Mouse (Mus musculus): ENCODE measurements around the gene Slc43a2. TPM values are rescaled to one million over a fixed set of nuclear protein-coding genes. Genes with fewer than 3 reads are reported as not detected.
"Not testable (repeated sequence)": the region's sequence is repeated elsewhere in the genome, so short reads cannot be mapped to it uniquely, and the experiment has no call there.

Slc43a2 gene
- polyA plus RNA-seq, 1 experiment from 2014 or later: 3.2 TPM

DNA sequence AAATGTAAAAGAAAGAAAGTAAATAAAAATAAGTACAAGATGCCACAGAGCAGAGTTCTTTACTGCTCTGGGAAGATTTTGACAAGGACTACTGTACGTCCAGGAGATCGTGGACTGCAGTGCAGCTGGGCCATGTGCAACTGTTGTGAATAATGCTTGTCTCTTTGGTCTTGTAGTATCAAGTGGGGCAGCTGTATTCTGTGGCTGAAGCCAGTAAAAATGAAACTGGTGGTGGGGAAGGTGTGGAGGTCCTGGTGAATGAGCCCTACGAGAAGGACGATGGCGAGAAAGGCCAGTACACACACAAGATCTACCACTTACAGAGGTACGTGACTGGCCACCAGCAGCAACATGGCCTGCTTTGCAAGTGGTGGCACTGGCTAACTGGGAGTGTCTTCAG, 66.5 kb downstream of the Slc43a2 start:
- H3K27ac ChIP-seq (replicated peaks; ENCODE audit: low read depth, low read length): no peak overlapping the region
- H3K9me3 ChIP-seq (replicated peaks; ENCODE audit: control insufficient read depth, low read length): no peaks in the 10 kb centered on the region
- DNase-seq (ENCODE audit: low spot score) (no peak), ATAC-seq (replicated peaks; ENCODE audit: insufficient number of reproducible peaks, low FRiP score, low TSS enrichment, low read depth) (no peak)
- H3K4me2 ChIP-seq (ENCODE audit: low read depth, low read length): no peak overlapping the region
- WGBS: 98% methylated on average over 6 of the region's 6 CpGs
- no peaks in the 10 kb centered on the region for H3K27me3 ChIP-seq (ENCODE audit: control insufficient read depth, insufficient read depth, low read length)
- H3K4me3 ChIP-seq (ENCODE audit: low read depth, low read length): no peak overlapping the region
- H3K4me1 ChIP-seq (ENCODE audit: control insufficient read depth, insufficient read depth, low read length): no peaks in the 10 kb centered on the region
- H3K36me3 ChIP-seq (replicated peaks; ENCODE audit: control insufficient read depth, insufficient read depth, low read depth, low read length): peaks cover 3% of the 10 kb centered on the region
- no peak overlapping the region for H3K9ac ChIP-seq (replicated peaks; ENCODE audit: low read length)

DNA sequence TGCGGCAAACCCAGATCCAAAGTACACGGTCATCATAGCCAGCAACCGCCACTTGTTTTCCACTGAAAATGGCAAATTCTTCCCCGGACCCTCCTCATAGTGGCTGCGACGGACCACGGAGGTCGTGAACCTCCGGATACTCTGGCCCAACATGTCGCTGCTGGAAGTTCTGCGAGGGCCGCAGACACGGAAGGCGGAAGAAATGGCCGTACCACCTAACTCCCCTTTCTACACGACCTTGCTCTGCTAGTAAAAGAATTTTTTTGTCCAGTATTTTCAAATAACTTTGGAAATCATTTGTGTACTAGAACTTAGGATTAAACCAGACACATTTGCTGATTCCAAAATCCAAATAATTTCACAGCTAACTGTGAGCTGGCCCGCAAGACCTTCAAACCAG, 68.3 kb downstream of the Slc43a2 start:
- DNase-seq (ENCODE audit: low spot score); H3K36me3 ChIP-seq (replicated peaks; ENCODE audit: control insufficient read depth, insufficient read depth, low read depth, low read length); H3K27me3 ChIP-seq (ENCODE audit: control insufficient read depth, insufficient read depth, low read length); H3K9me3 ChIP-seq (replicated peaks; ENCODE audit: control insufficient read depth, low read length); ATAC-seq (replicated peaks; ENCODE audit: insufficient number of reproducible peaks, low FRiP score, low TSS enrichment, low read depth); H3K4me2 ChIP-seq (ENCODE audit: low read depth, low read length); H3K9ac ChIP-seq (replicated peaks; ENCODE audit: low read length); H3K4me1 ChIP-seq (ENCODE audit: control insufficient read depth, insufficient read depth, low read length); H3K4me3 ChIP-seq (ENCODE audit: low read depth, low read length); H3K27ac ChIP-seq (replicated peaks; ENCODE audit: low read depth, low read length): not testable (repeated sequence)
- WGBS: 93% methylated on average over 16 of the region's 17 CpGs

DNA sequence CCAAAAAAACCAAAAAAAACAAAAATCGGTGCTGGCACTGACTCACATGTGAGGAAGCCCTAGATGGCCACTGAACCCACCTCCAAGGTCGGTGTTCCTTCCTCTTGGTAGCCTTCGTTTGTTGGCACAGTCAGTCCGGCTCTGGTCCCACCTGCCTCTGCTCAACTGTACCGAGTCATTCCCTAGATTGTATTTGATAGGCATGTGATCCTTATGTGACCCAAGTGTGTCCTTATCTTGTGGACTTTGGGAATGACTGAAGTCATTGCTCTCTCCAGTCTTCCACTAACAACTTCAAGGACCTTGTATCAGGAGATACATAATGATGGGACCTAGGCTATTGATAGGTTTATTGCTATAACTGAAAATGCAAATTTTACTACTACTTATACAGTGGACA, 73.3 kb downstream of the Slc43a2 start:
- H3K36me3 ChIP-seq (replicated peaks; ENCODE audit: control insufficient read depth, insufficient read depth, low read depth, low read length): no peaks in the 10 kb centered on the region; the same call in none of the 2 replicates
- DNase-seq (ENCODE audit: low spot score) (no peak), ATAC-seq (replicated peaks; ENCODE audit: insufficient number of reproducible peaks, low FRiP score, low TSS enrichment, low read depth) (no peak)

DNA sequence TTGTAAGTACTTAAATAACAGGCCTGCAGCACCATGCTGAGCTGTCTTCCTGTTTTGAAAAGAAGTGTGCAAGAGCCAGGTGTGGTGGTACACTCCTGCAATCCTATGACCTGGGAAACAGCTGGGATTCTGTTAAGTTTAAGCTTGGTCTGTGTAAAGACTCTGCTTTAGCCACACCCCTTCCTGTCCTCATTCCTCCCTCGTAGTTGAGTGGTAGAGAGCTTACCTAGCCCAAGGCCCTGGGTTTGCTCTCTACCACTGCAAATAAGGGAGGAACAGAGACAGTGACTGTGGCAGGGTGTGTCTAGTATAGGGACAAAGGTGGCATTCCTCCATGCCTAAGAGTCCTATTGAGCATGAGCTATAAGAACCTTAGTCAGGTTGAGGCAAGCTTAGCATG, 73.8 kb downstream of the Slc43a2 start:
- Histone ChIP-seq H3K4me2 (ENCODE audit: low read depth, low read length) (no peak overlapping the region), H3K4me1 (ENCODE audit: control insufficient read depth, insufficient read depth, low read length) (no peaks in the 10 kb centered on the region), H3K4me3 (ENCODE audit: low read depth, low read length) (no peak overlapping the region), H3K27me3 (ENCODE audit: control insufficient read depth, insufficient read depth, low read length) (no peaks in the 10 kb centered on the region), H3K27ac (replicated peaks; ENCODE audit: low read depth, low read length) (no peak overlapping the region), H3K36me3 (replicated peaks; ENCODE audit: control insufficient read depth, insufficient read depth, low read depth, low read length) (no peaks in the 10 kb centered on the region; the same call in none of the 2 replicates), H3K9me3 (replicated peaks; ENCODE audit: control insufficient read depth, low read length) (no peaks in the 10 kb centered on the region), H3K9ac (replicated peaks; ENCODE audit: low read length) (no peak overlapping the region)
- DNase-seq (ENCODE audit: low spot score): no peak
- ATAC-seq (replicated peaks; ENCODE audit: insufficient number of reproducible peaks, low FRiP score, low TSS enrichment, low read depth): no peak
- WGBS: 43% methylated on average over 1 of the region's 1 CpGs

More for the DNA sequence above, 73.3 kb downstream of the Slc43a2 start:
- no peak overlapping the region for H3K4me3 ChIP-seq (ENCODE audit: low read depth, low read length)
- H3K27ac ChIP-seq (replicated peaks; ENCODE audit: low read depth, low read length): no peak overlapping the region
- H3K4me1 ChIP-seq (ENCODE audit: control insufficient read depth, insufficient read depth, low read length): no peaks in the 10 kb centered on the region
- H3K9ac ChIP-seq (replicated peaks; ENCODE audit: low read length): no peak overlapping the region
- H3K9me3 ChIP-seq (replicated peaks; ENCODE audit: control insufficient read depth, low read length): no peaks in the 10 kb centered on the region
- 93% methylated on average over 5 of the region's 5 CpGs for WGBS
- no peaks in the 10 kb centered on the region for H3K27me3 ChIP-seq (ENCODE audit: control insufficient read depth, insufficient read depth, low read length)
- no peak overlapping the region for H3K4me2 ChIP-seq (ENCODE audit: low read depth, low read length)

DNA sequence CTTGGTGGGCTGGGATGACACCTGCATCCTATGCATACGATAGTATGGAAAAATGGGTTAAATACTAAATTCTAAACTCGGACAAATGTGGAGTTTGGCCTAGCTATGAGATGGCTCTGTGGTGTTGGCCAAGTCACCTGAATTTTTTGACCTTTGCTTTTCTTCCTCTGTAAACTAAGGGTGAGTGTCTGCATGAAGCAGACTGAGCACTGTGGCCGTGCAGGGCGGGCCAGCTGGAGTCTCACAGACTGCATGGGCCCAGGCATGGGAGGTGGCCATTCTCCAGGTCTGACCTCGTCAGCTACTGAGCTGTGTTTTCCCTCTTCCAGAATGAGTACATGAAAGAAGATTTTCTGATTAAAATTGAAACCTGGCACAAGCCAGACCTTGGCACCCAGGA, 77.3 kb downstream of the Slc43a2 start:
- no peaks in the 10 kb centered on the region for H3K4me1 ChIP-seq (ENCODE audit: control insufficient read depth, insufficient read depth, low read length)
- no peaks in the 10 kb centered on the region for H3K36me3 ChIP-seq (replicated peaks; ENCODE audit: control insufficient read depth, insufficient read depth, low read depth, low read length)
- H3K27ac ChIP-seq (replicated peaks; ENCODE audit: low read depth, low read length): no peak overlapping the region
- H3K9me3 ChIP-seq (replicated peaks; ENCODE audit: control insufficient read depth, low read length): no peaks in the 10 kb centered on the region
- DNase-seq (ENCODE audit: low spot score) (no peak), ATAC-seq (replicated peaks; ENCODE audit: insufficient number of reproducible peaks, low FRiP score, low TSS enrichment, low read depth) (no peak)
- H3K4me3 ChIP-seq (ENCODE audit: low read depth, low read length): no peak overlapping the region
- H3K27me3 ChIP-seq (ENCODE audit: control insufficient read depth, insufficient read depth, low read length): no peaks in the 10 kb centered on the region
- no peak overlapping the region for H3K4me2 ChIP-seq (ENCODE audit: low read depth, low read length)
- H3K9ac ChIP-seq (replicated peaks; ENCODE audit: low read length): no peak overlapping the region
- WGBS: 90% methylated on average over 5 of the region's 5 CpGs

DNA sequence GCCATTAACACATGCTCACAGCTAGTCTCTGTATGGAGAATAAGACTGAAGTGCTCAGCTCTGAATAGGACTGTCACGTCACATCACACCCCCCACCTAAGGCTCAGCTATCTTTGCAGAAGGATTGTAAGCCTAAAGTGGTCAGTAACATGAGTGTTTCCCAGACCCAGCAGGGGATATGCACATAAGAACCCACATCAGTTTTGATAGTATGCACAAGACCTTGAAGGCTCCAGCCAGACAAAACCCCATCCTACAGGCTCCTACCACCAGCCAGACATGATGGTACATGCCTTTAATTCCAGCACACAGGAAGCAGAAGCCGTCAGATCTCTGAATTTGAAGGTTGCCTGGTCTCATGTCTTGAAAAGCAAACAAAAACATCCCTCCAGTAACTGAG, 78.5 kb downstream of the Slc43a2 start:
- no peak for ATAC-seq (replicated peaks; ENCODE audit: insufficient number of reproducible peaks, low FRiP score, low TSS enrichment, low read depth)
- no peak for DNase-seq (ENCODE audit: low spot score)
- no peaks in the 10 kb centered on the region for H3K4me1 ChIP-seq (ENCODE audit: control insufficient read depth, insufficient read depth, low read length)
- H3K27me3 ChIP-seq (ENCODE audit: control insufficient read depth, insufficient read depth, low read length): no peaks in the 10 kb centered on the region
- no peaks in the 10 kb centered on the region for H3K9me3 ChIP-seq (replicated peaks; ENCODE audit: control insufficient read depth, low read length)
- H3K9ac ChIP-seq (replicated peaks; ENCODE audit: low read length): no peak overlapping the region
- H3K36me3 ChIP-seq (replicated peaks; ENCODE audit: control insufficient read depth, insufficient read depth, low read depth, low read length): no peaks in the 10 kb centered on the region
- no peak overlapping the region for H3K4me3 ChIP-seq (ENCODE audit: low read depth, low read length)
- 90% methylated on average over 2 of the region's 2 CpGs for WGBS
- no peak overlapping the region for H3K27ac ChIP-seq (replicated peaks; ENCODE audit: low read depth, low read length)
- H3K4me2 ChIP-seq (ENCODE audit: low read depth, low read length): no peak overlapping the region

DNA sequence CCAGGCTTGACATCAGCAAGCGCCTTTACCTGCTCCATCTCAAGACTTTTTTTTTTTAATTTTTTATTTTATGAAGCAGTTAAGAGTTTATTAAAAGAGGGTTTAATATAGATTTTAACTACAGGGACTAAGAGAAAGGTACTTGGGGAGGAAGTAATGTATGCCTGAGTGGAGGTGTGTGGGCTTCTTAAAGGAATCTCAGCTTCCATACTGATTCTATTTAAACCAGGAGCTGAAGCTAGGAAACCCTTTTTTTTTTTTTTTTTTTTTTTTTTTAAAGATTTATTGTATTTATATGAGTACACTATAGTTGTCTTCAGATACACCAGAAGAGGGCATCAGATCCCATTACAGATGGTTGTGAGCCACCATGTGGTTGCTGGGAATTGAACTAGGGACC, 83.3 kb downstream of the Slc43a2 start:
- no peak for DNase-seq (ENCODE audit: low spot score)
- Histone ChIP-seq H3K4me2 (ENCODE audit: low read depth, low read length) (no peak overlapping the region), H3K9me3 (replicated peaks; ENCODE audit: control insufficient read depth, low read length) (no peaks in the 10 kb centered on the region), H3K9ac (replicated peaks; ENCODE audit: low read length) (no peak overlapping the region), H3K4me1 (ENCODE audit: control insufficient read depth, insufficient read depth, low read length) (no peaks in the 10 kb centered on the region), H3K36me3 (replicated peaks; ENCODE audit: control insufficient read depth, insufficient read depth, low read depth, low read length) (no peaks in the 10 kb centered on the region), H3K4me3 (ENCODE audit: low read depth, low read length) (no peak overlapping the region), H3K27ac (replicated peaks; ENCODE audit: low read depth, low read length) (no peak overlapping the region), H3K27me3 (ENCODE audit: control insufficient read depth, insufficient read depth, low read length) (no peaks in the 10 kb centered on the region)
- ATAC-seq (replicated peaks; ENCODE audit: insufficient number of reproducible peaks, low FRiP score, low TSS enrichment, low read depth): no peak
- WGBS: 97% methylated on average over 1 of the region's 1 CpGs

DNA sequence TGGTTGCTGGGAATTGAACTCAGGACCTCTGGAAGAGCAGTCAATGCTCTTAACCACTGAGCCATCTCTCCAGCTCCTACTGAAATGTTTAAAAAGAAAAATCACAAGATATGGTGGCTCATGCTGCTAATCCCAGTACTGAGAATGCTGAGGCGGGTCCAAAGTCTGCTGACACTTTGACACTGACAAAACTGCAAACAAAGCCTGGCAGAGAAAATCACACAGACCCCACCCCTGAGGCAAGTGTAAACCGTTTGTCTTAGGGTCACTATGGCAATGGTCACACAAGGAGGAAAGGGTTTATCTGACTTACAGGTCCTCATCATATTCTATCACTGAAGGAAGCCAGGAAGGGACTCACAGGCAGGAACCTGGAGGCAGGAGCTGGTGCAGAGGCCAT, 84.1 kb downstream of the Slc43a2 start:
- no peaks in the 10 kb centered on the region for H3K9me3 ChIP-seq (replicated peaks; ENCODE audit: control insufficient read depth, low read length)
- no peak overlapping the region for H3K4me3 ChIP-seq (ENCODE audit: low read depth, low read length)
- no peak overlapping the region for H3K9ac ChIP-seq (replicated peaks; ENCODE audit: low read length)
- no peak overlapping the region for H3K27ac ChIP-seq (replicated peaks; ENCODE audit: low read depth, low read length)
- H3K27me3 ChIP-seq (ENCODE audit: control insufficient read depth, insufficient read depth, low read length): no peaks in the 10 kb centered on the region
- ATAC-seq (replicated peaks; ENCODE audit: insufficient number of reproducible peaks, low FRiP score, low TSS enrichment, low read depth) (no peak), DNase-seq (ENCODE audit: low spot score) (no peak)
- H3K4me1 ChIP-seq (ENCODE audit: control insufficient read depth, insufficient read depth, low read length): no peaks in the 10 kb centered on the region
- H3K36me3 ChIP-seq (replicated peaks; ENCODE audit: control insufficient read depth, insufficient read depth, low read depth, low read length): no peaks in the 10 kb centered on the region; the same call in 1 of the 2 replicates
- H3K4me2 ChIP-seq (ENCODE audit: low read depth, low read length): no peak overlapping the region
- WGBS: 81% methylated on average over 2 of the region's 2 CpGs
